Mouse (Mus musculus): ENCODE results near the gene Plekhn1. TPM values are rescaled to one million over a fixed set of nuclear protein-coding genes. Genes with fewer than 3 reads are reported as not detected.

Plekhn1 gene
- polyA plus RNA-seq, 1 experiment, result 78.1 TPM

DNA sequence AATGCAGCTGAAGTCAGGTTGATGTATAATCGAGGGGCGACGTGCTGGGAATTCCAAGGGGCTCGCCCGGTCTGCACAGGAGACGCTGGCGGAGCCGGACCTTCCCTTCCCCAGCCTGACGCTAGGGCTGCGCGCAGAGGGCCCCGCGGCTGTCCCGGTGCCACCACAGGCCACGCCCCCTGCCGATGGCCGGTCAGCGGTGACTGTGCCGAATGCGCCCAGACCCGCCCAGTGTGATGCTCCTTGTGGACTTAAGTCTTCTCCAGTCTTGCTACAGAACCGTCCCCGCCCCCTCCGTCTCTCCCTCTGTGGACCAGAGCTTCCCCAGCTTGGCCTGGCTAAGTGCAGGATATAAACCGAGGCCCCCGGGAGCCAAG is 36.8 kb downstream of the Plekhn1 start:
- TF ChIP-seq POLR2A (IDR thresholded peaks at IDR 0.05; ENCODE audit: borderline replicate concordance, extremely low read depth, low read depth, low read length), result peak; percentile 46; the same call in 1 of the 2 replicates
- no peak for TF ChIP-seq CTCF (IDR thresholded peaks at IDR 0.05; ENCODE audit: insufficient read depth, low read length)
- H3K4me3 ChIP-seq (replicated peaks; ENCODE audit: extremely low read depth, low read depth, low read length), result peak overlapping the region; percentile 84
- WGBS, result under 1% methylated on average over 26 of the region's 26 CpGs
- DNase-seq, result peak; percentile 81
- peaks cover 4% of the 10 kb centered on the region; the same call in 1 of the 2 replicates for H3K4me1 ChIP-seq (ENCODE audit: control insufficient read depth, insufficient read depth, low read length)

DNA sequence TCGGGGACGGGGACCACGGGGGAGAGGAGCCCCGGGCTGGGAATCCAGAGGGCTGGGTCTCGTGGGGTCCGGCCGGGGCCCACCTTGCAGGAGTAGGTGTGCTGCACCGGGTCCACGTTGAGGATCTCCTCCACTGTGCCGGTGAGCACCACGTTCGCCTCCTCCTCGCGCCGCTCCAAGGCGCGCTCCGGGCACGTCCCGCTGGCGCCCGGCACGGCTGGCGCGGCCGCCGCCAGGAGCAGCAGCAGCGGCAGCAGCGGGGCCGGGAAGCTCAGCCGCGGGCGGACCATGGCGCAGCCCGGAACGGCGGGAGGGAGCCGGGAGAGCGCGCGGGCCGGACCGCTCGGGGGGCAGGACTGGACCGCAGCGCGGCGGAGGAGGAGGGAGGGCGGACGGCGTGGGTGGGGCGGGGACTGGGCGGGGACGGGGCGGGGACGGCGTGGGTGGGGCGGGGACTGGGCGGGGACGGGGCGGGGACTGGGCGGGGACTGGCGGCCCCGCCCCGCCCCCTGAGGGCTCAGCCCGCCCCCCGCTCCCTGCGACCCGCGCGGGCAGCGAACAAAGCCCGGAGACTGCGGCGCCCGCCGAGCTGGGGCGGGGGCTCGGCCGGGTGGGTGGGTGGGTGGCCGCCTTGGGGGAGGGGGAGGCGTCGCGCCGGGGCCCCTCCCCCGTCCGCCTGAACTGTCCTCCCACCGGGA is 37.4 kb downstream of the Plekhn1 start, which contains the start of gene Agrn:
Gene Agrn, minus strand, starts transcription at position 358 of the 698 bp plus-strand sequence.
- peak within 1 kb of the TSS; percentile 84 for H3K4me3 ChIP-seq (replicated peaks; ENCODE audit: extremely low read depth, low read depth, low read length)
- TF ChIP-seq POLR2A (IDR thresholded peaks at IDR 0.05; ENCODE audit: borderline replicate concordance, extremely low read depth, low read depth, low read length), result peak; percentile 57; the same call in 1 of the 2 replicates
- TF ChIP-seq CTCF (IDR thresholded peaks at IDR 0.05; ENCODE audit: insufficient read depth, low read length), result no peak
- WGBS, result 2% methylated on average over 53 of the region's 88 CpGs
- peak; percentile 72 for DNase-seq
- peaks cover 4% of the 10 kb centered on the region; the same call in 1 of the 2 replicates for H3K4me1 ChIP-seq (ENCODE audit: control insufficient read depth, insufficient read depth, low read length)

DNA sequence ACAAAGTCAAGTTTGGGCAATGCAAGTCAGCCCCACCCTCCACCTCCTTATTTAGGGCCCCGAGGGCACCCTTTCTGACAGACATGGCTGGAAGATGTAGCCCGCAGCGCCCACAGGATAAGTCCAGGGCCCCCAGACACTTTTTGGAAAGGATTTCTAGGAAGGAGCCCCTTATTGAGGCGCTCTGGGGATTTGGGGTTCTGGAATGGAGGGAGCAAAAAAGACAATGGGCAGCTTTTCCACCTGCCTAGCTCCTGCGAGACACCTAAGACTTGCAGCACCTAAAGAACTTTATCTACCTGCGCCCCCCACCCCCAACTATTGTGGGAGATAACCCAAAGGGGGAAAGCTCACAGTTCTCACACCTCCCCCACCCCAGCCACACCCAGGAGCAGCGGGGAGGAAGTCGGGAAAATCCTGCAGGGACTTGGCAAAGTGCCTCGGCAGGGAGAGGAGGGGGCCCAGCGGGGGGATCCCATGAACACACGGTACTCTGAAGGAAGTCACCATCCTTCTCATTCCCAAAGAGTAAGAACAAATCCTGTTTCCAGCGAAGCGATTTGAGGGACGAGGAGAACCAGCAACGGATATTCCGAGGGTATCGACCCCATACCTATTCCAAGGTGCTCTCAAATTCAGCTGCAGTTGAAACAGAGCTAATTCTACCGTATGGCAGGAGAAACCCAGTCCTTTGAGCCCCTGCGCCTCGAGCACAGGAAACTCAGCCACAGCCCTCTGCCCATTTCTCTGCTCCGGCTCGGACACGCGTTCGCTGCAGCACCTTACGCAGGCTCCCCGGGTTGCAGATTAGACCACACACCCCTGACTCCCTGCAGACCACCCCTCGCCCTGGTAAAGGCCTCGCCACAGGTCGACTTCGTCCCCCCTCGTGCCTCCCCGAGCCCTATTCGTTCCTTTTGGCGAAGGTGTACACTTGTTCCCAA is 38.5 kb downstream of the Plekhn1 start:
- H3K4me3 ChIP-seq (replicated peaks; ENCODE audit: extremely low read depth, low read depth, low read length), result peak overlapping the region; percentile 70
- peaks cover 4% of the 10 kb centered on the region; the same call in 1 of the 2 replicates for H3K4me1 ChIP-seq (ENCODE audit: control insufficient read depth, insufficient read depth, low read length)
- 5% methylated on average over 35 of the region's 35 CpGs for WGBS
- DNase-seq, result peak; percentile 45
- TF ChIP-seq POLR2A (IDR thresholded peaks at IDR 0.05; ENCODE audit: borderline replicate concordance, extremely low read depth, low read depth, low read length), result no peak
- TF ChIP-seq CTCF (IDR thresholded peaks at IDR 0.05; ENCODE audit: insufficient read depth, low read length), result no peak

DNA sequence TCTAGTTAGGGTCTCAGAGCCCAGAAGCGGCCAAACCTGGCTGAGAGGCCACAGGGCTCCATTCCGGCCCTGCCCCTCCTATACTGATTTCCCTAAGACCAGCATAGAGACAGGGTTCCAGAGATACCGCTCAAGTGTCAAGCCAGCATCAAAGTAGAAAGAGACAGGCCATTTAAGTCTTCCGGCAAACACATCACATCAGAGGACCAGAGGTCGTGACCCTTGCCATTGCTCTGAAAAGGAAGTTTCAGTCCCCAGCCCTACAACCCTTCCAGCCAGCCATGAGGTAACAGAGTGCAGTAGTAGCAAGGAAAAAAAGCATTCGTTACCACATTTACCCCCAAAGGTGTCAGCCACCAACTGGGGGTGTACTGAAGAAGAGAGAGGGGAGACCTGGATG is 40.3 kb downstream of the Plekhn1 start:
- 74% methylated on average over 6 of the region's 6 CpGs for WGBS
- no peak for DNase-seq
- Histone ChIP-seq H3K4me1 (ENCODE audit: control insufficient read depth, insufficient read depth, low read length) (peaks cover 2% of the 10 kb centered on the region; the same call in 1 of the 2 replicates), H3K4me3 (replicated peaks; ENCODE audit: extremely low read depth, low read depth, low read length) (no peak overlapping the region)
- TF ChIP-seq POLR2A (IDR thresholded peaks at IDR 0.05; ENCODE audit: borderline replicate concordance, extremely low read depth, low read depth, low read length), result no peak
- no peak for TF ChIP-seq CTCF (IDR thresholded peaks at IDR 0.05; ENCODE audit: insufficient read depth, low read length)

DNA sequence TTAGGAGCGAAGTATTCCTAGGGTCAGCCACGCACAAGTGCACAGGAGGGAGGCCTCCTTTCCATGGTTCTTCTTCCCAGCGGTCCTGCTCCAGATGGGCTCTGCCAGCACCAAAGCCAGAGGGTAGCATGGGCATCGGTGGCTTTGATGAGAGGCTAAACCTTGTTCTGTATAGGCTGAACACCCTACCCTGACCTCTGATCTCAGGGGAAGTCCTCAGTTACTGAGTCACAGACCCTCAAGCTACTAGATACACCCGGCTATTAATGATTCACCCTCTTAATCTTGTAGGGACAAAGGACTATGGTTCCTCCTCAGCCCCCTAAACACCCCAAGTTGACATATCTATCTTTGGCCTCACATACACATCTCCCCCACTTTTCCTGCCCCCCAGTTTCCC is 40.8 kb downstream of the Plekhn1 start:
- WGBS, result 68% methylated on average over 5 of the region's 5 CpGs
- no peak for TF ChIP-seq CTCF (IDR thresholded peaks at IDR 0.05; ENCODE audit: insufficient read depth, low read length)
- TF ChIP-seq POLR2A (IDR thresholded peaks at IDR 0.05; ENCODE audit: borderline replicate concordance, extremely low read depth, low read depth, low read length), result no peak
- no peak for DNase-seq
- Histone ChIP-seq H3K4me1 (ENCODE audit: control insufficient read depth, insufficient read depth, low read length) (peaks cover 3% of the 10 kb centered on the region), H3K4me3 (replicated peaks; ENCODE audit: extremely low read depth, low read depth, low read length) (no peak overlapping the region)

DNA sequence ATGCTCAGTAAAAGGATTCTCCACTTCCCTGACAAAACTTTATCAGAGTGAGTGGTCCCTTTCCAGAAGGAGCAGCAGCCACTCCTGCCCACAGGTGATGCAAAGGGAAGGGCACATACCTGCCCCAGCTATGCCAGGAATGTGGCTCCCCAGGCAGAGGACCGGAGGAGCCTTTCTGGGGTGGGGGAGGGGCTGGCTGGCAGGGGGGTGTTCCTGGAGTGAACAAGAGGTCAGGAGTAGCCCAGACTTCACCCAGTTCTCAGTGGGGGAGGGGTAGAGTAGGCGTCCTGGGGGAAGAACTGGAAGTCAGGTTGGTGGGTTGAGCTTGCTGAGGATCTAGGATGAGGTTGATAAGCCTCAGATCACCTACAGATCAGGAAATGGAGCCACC is 41.5 kb downstream of the Plekhn1 start:
- peaks cover 6% of the 10 kb centered on the region for H3K4me1 ChIP-seq (ENCODE audit: control insufficient read depth, insufficient read depth, low read length)
- TF ChIP-seq POLR2A (IDR thresholded peaks at IDR 0.05; ENCODE audit: borderline replicate concordance, extremely low read depth, low read depth, low read length) (no peak), CTCF (IDR thresholded peaks at IDR 0.05; ENCODE audit: insufficient read depth, low read length) (no peak)
- no peak overlapping the region for H3K4me3 ChIP-seq (replicated peaks; ENCODE audit: extremely low read depth, low read depth, low read length)
- WGBS, result 40% methylated on average over 2 of the region's 2 CpGs
- peak; percentile 54 for DNase-seq

DNA sequence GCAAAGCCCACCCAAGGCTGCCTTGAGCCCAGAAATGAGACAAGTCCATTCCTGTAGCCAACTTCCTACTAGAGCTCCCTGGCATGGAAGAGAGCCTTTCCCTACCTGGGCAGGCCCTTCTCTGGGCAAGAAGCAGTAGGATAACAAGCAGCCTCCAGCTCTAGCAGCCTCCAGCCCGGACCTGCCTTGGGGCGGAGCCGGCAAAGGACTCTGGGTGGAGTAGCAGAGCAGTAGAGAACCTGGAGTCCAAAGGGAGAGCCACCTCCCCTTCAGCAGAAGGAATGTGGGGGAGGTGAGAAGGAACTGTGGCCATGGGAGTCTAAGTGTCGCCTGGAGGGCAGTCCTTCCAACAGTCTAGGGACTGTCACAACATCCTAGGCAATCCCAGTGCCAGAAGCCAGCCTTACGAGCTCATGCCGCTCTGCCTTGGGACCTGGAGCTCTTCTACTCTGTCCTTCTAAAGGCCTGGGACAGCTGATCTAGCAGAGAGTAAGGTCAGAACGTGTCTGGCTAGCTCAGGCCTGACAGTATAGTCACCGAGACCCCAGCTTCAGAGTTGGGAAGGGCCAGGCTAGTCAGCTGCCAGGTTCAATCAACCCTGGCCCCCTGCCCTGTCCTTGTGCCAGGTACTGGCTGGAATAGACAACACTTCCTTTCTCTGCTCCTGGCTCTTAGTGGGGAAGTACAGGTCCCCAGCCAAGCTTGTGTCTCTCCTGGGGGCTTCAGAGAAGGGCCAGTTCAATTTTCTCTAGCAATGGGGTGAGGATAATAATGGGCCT is 42.0 kb downstream of the Plekhn1 start:
- TF ChIP-seq CTCF (IDR thresholded peaks at IDR 0.05; ENCODE audit: insufficient read depth, low read length) (no peak), POLR2A (IDR thresholded peaks at IDR 0.05; ENCODE audit: borderline replicate concordance, extremely low read depth, low read depth, low read length) (0 out of 2 replicates have a peak, but pooled peaks have one; percentile 31)
- 47% methylated on average over 8 of the region's 8 CpGs for WGBS
- DNase-seq, result peak; percentile 69
- Histone ChIP-seq H3K4me3 (replicated peaks; ENCODE audit: extremely low read depth, low read depth, low read length) (no peak overlapping the region), H3K4me1 (ENCODE audit: control insufficient read depth, insufficient read depth, low read length) (peaks cover 6% of the 10 kb centered on the region)

DNA sequence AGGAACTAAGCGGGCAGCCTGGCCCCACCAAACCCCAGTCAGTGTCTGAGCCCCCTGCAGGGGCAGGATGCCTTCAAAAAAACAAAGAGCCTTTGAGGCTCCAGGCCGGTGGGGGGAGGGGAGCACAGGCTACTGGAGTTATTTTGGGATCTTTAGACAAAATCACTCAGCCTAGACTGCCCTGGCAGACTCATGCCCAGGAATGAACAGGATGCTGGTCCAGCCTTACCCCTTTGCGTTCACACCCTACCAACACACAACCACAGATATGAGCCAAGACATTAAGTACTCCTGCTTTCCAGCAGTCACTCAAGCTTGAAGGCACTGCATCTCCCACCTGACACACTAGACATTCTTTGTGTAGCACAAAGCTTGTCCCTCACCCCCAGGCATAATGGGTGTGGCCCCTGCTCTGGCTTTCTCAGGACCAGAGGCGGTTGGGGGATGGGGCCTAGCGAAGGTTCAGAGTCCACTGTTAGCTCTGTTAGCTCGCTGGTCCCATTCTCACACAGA is 45.8 kb downstream of the Plekhn1 start:
- no peak overlapping the region for H3K4me3 ChIP-seq (replicated peaks; ENCODE audit: extremely low read depth, low read depth, low read length)
- TF ChIP-seq POLR2A (IDR thresholded peaks at IDR 0.05; ENCODE audit: borderline replicate concordance, extremely low read depth, low read depth, low read length) (no peak), CTCF (IDR thresholded peaks at IDR 0.05; ENCODE audit: insufficient read depth, low read length) (no peak)
- 47% methylated on average over 6 of the region's 6 CpGs for WGBS
- no peak for DNase-seq
- H3K4me1 ChIP-seq (ENCODE audit: control insufficient read depth, insufficient read depth, low read length), result peaks cover 17% of the 10 kb centered on the region

Measured in lung, adult 2 months (tissue).